Mouse (Mus musculus) midbrain, embryonic 15.5 days (tissue): Measurements from ENCODE around the gene Entpd1. TPM values are rescaled to one million over a fixed set of nuclear protein-coding genes. Genes with fewer than 3 reads are reported as not detected.

Experiments used
- ATAC-seq: fragments of 200-750 bp; cut with Nextera tagmentation; replicated peaks from 2 replicates; pipeline ENCODE4 v1.8.0; 2017; ENCODE audit warnings: moderate TSS enrichment
- H3K27ac ChIP-seq: fragments of 300-500 bp; sonication (generic); 2 replicates; pipeline ENCODE4 v1.5.1; 2015; ENCODE audit warnings: mild to moderate bottlenecking, inconsistent platforms
- H3K27me3 ChIP-seq: fragments of 300-500 bp; sonication (generic); replicated peaks from 2 replicates; pipeline ENCODE4 v1.6.1; 2015; ENCODE audit warnings: inconsistent platforms
- H3K36me3 ChIP-seq: fragments of 300-500 bp; sonication (generic); replicated peaks from 2 replicates; pipeline ENCODE4 v1.6.1; 2015; ENCODE audit warnings: inconsistent platforms
- H3K4me1 ChIP-seq: fragments of 300-500 bp; sonication (generic); 2 replicates; pipeline ENCODE4 v1.6.1; 2015; ENCODE audit warnings: inconsistent platforms
- H3K4me2 ChIP-seq: fragments of 300-500 bp; sonication (generic); 2 replicates; pipeline ENCODE4 v1.6.1; 2015; ENCODE audit warnings: inconsistent platforms, mild to moderate bottlenecking, moderate library complexity
- H3K4me3 ChIP-seq: fragments of 300-500 bp; sonication (generic); 2 replicates; pipeline ENCODE4 v1.5.1; 2015; ENCODE audit warnings: mild to moderate bottlenecking, inconsistent platforms
- H3K9ac ChIP-seq: fragments of 300-500 bp; sonication (generic); 2 replicates; pipeline ENCODE4 v1.6.1; 2015; ENCODE audit warnings: mild to moderate bottlenecking, inconsistent platforms
- H3K9me3 ChIP-seq: fragments of 300-500 bp; sonication (generic); 2 replicates; pipeline ENCODE4 v1.6.1; 2016; ENCODE audit warnings: inconsistent platforms
- WGBS: fragments of 180-500 bp; shearing (Covaris S2); methylation state at CpG from one replicate; pipeline ENCODE4 v1.1.7; 2015; ENCODE audit warnings: mixed read lengths; 5-methylcytosine and 5-hydroxymethylcytosine counted together
- polyA plus RNA-seq: library from polyadenylated mRNA; unstranded; fragments of >200 nt; fragmentation: Nextera tagmentation; extraction: Ambion mirVana; gene quantifications from 2 replicates; pipeline ENCODE4 v1.2.1, GENCODE M21; 2015

The Entpd1 gene
- polyA plus RNA-seq, result 8.8 and 9.5 TPM in 2 replicates

- whole genome bisulfite sequencing, result under 1% methylated on average over 45 of the region's 45 CpGs
- ATAC-seq, result peak; percentile 100
Measured at GRCm38 (mm10) chr19:40611830-40612506, at the start of gene Entpd1, which contains the start of gene Tctn3. TSS of gene Entpd1 (plus strand) at chr19:40612366. TSS of gene Tctn3 (minus strand) at chr19:40612233.

GRCm38 (mm10) chr19:40563880-40564645, 48.1 kb upstream of the Entpd1 start:
- H3K4me1 ChIP-seq, result no peaks in the 10 kb centered on the region
- no peaks in the 10 kb centered on the region for H3K9me3 ChIP-seq
- ATAC-seq, result 0 out of 2 replicates have a peak, but pooled peaks have one; percentile 50
- H3K4me3 ChIP-seq, result no peak overlapping the region
- no peaks in the 10 kb centered on the region for H3K27me3 ChIP-seq
- no peak overlapping the region for H3K4me2 ChIP-seq
- H3K9ac ChIP-seq, result no peak overlapping the region
- H3K36me3 ChIP-seq, result peaks cover 61% of the 10 kb centered on the region
- 80% methylated on average over 10 of the region's 10 CpGs for WGBS
- H3K27ac ChIP-seq, result no peak overlapping the region

More at GRCm38 (mm10) chr19:40611830-40612506, at the start of gene Entpd1, which contains the start of gene Tctn3:
- Histone ChIP-seq H3K4me1 (peaks cover 16% of the 10 kb centered on the region), H3K9ac (peak within 1 kb of the TSS; percentile 77), H3K27me3 (no peaks in the 10 kb centered on the region), H3K9me3 (no peaks in the 10 kb centered on the region), H3K36me3 (peaks cover 12% of the 10 kb centered on the region; the same call in 1 of the 2 replicates), H3K4me2 (peak within 1 kb of the TSS; percentile 72), H3K27ac (peak within 1 kb of the TSS; percentile 74), H3K4me3 (peak within 1 kb of the TSS; percentile 96)

GRCm38 (mm10) chr19:40567616-40568015, 44.5 kb upstream of the Entpd1 start:
- peaks cover 4% of the 10 kb centered on the region; the same call in 1 of the 2 replicates for H3K9me3 ChIP-seq
- ATAC-seq, result no peak

GRCm38 (mm10) chr19:40570726-40571125, 41.4 kb upstream of the Entpd1 start:
- H3K4me3 ChIP-seq, result no peak overlapping the region
- H3K4me2 ChIP-seq, result no peak overlapping the region
- no peak overlapping the region for H3K9ac ChIP-seq
- no peaks in the 10 kb centered on the region for H3K27me3 ChIP-seq
- ATAC-seq, result no peak
- WGBS, result 96% methylated on average over 9 of the region's 9 CpGs
- no peak overlapping the region for H3K27ac ChIP-seq
- H3K9me3 ChIP-seq, result peaks cover 4% of the 10 kb centered on the region; the same call in 1 of the 2 replicates
- H3K36me3 ChIP-seq, result peaks cover 88% of the 10 kb centered on the region
- no peaks in the 10 kb centered on the region for H3K4me1 ChIP-seq

More at GRCm38 (mm10) chr19:40567616-40568015, 44.5 kb upstream of the Entpd1 start:
- H3K4me1 ChIP-seq, result no peaks in the 10 kb centered on the region
- H3K27ac ChIP-seq, result no peak overlapping the region
- 80% methylated on average over 3 of the region's 3 CpGs for WGBS
- no peak overlapping the region for H3K4me2 ChIP-seq
- peaks cover 85% of the 10 kb centered on the region for H3K36me3 ChIP-seq
- no peak overlapping the region for H3K9ac ChIP-seq
- H3K4me3 ChIP-seq, result no peak overlapping the region
- no peaks in the 10 kb centered on the region for H3K27me3 ChIP-seq

- H3K4me2 ChIP-seq, result no peak overlapping the region
- WGBS, result 89% methylated on average over 5 of the region's 5 CpGs
- H3K9ac ChIP-seq, result no peak overlapping the region
- peaks cover 91% of the 10 kb centered on the region for H3K36me3 ChIP-seq
- no peaks in the 10 kb centered on the region for H3K27me3 ChIP-seq
- ATAC-seq, result no peak
- no peak overlapping the region for H3K4me3 ChIP-seq
- H3K9me3 ChIP-seq, result peaks cover 1% of the 10 kb centered on the region; the same call in 1 of the 2 replicates
- H3K27ac ChIP-seq, result no peak overlapping the region
- H3K4me1 ChIP-seq, result no peaks in the 10 kb centered on the region
Measured at GRCm38 (mm10) chr19:40575438-40575837, 36.7 kb upstream of the Entpd1 start.

GRCm38 (mm10) chr19:40580902-40581301, 31.3 kb upstream of the Entpd1 start:
- Histone ChIP-seq H3K36me3 (peaks cover 44% of the 10 kb centered on the region), H3K4me3 (no peak overlapping the region), H3K4me1 (peaks cover 2% of the 10 kb centered on the region; the same call in 1 of the 2 replicates), H3K9ac (no peak overlapping the region), H3K27me3 (no peaks in the 10 kb centered on the region), H3K4me2 (no peak overlapping the region), H3K27ac (no peak overlapping the region), H3K9me3 (no peaks in the 10 kb centered on the region)
- 76% methylated on average over 2 of the region's 2 CpGs for WGBS
- no peak for ATAC-seq

GRCm38 (mm10) chr19:40581662-40582061, 30.5 kb upstream of the Entpd1 start:
- no peaks in the 10 kb centered on the region for H3K9me3 ChIP-seq
- H3K27me3 ChIP-seq, result no peaks in the 10 kb centered on the region
- peaks cover 10% of the 10 kb centered on the region for H3K4me1 ChIP-seq
- 94% methylated on average over 5 of the region's 5 CpGs for WGBS
- no peak overlapping the region for H3K4me3 ChIP-seq
- ATAC-seq, result no peak
- H3K9ac ChIP-seq, result no peak overlapping the region
- peaks cover 37% of the 10 kb centered on the region for H3K36me3 ChIP-seq
- no peak overlapping the region for H3K27ac ChIP-seq
- H3K4me2 ChIP-seq, result no peak overlapping the region

- H3K9me3 ChIP-seq, result no peaks in the 10 kb centered on the region
- peaks cover 21% of the 10 kb centered on the region for H3K4me1 ChIP-seq
- WGBS, result 61% methylated on average over 7 of the region's 7 CpGs
- peak overlapping the region; percentile 62; the same call in 1 of the 2 replicates for H3K9ac ChIP-seq
- no peaks in the 10 kb centered on the region for H3K27me3 ChIP-seq
- no peak overlapping the region for H3K27ac ChIP-seq
- peak overlapping the region; percentile 74 for H3K4me2 ChIP-seq
- ATAC-seq, result no peak
- peak overlapping the region; percentile 52 for H3K4me3 ChIP-seq
- H3K36me3 ChIP-seq, result 0 out of 2 replicates have a peak, but pooled peaks cover 2% of the 10 kb centered on the region
Measured at GRCm38 (mm10) chr19:40586908-40587307, 25.3 kb upstream of the Entpd1 start.

GRCm38 (mm10) chr19:40587491-40588292, 24.5 kb upstream of the Entpd1 start:
- Histone ChIP-seq H3K4me3 (peak overlapping the region; percentile 52), H3K4me1 (peaks cover 21% of the 10 kb centered on the region), H3K27ac (peak overlapping the region; percentile 72), H3K27me3 (no peaks in the 10 kb centered on the region), H3K9me3 (no peaks in the 10 kb centered on the region), H3K4me2 (peak overlapping the region; percentile 74), H3K9ac (peak overlapping the region; percentile 62), H3K36me3 (0 out of 2 replicates have a peak, but pooled peaks cover 2% of the 10 kb centered on the region)
- 4% methylated on average over 30 of the region's 30 CpGs for WGBS
- peak; percentile 76 for ATAC-seq

- peak; percentile 97 for ATAC-seq
- no peaks in the 10 kb centered on the region for H3K36me3 ChIP-seq
- H3K9me3 ChIP-seq, result no peaks in the 10 kb centered on the region
- peak within 1 kb of the TSS; percentile 62 for H3K9ac ChIP-seq
- peak within 1 kb of the TSS; percentile 82 for H3K27ac ChIP-seq
- peak within 1 kb of the TSS; percentile 52 for H3K4me3 ChIP-seq
- peaks cover 21% of the 10 kb centered on the region for H3K4me1 ChIP-seq
- no peaks in the 10 kb centered on the region for H3K27me3 ChIP-seq
- under 1% methylated on average over 34 of the region's 34 CpGs for WGBS
- peak within 1 kb of the TSS; percentile 74 for H3K4me2 ChIP-seq
Measured at GRCm38 (mm10) chr19:40588293-40588654, 23.9 kb upstream of the Entpd1 start, which contains the start of gene Aldh18a1. TSS of gene Aldh18a1 (minus strand) at chr19:40588463.

GRCm38 (mm10) chr19:40588847-40589529, 23.2 kb upstream of the Entpd1 start:
- no peaks in the 10 kb centered on the region for H3K36me3 ChIP-seq
- WGBS, result 0% methylated on average over 18 of the region's 18 CpGs
- ATAC-seq, result peak; percentile 81

More at GRCm38 (mm10) chr19:40588847-40589529, 23.2 kb upstream of the Entpd1 start:
- no peaks in the 10 kb centered on the region for H3K9me3 ChIP-seq
- H3K27ac ChIP-seq, result peak overlapping the region; percentile 82
- H3K9ac ChIP-seq, result peak overlapping the region; percentile 62
- peak overlapping the region; percentile 52 for H3K4me3 ChIP-seq
- H3K4me1 ChIP-seq, result peaks cover 21% of the 10 kb centered on the region
- peak overlapping the region; percentile 74 for H3K4me2 ChIP-seq
- no peaks in the 10 kb centered on the region for H3K27me3 ChIP-seq
